Mouse (Mus musculus) kidney, adult 2 months (tissue): ENCODE data around the gene Cdc16.

ENCODE experiments used
- CTCF ChIP-seq: fragments of 200-500 bp; conservative IDR thresholded peaks from 2 replicates; pipeline ENCODE4 v1.5.1; 2011; ENCODE audit warnings: low read depth, mild to moderate bottlenecking, control low read depth, low read length, moderate library complexity, mixed read lengths; ENCODE audit not compliant: insufficient read depth, insufficient read length
- POLR2A ChIP-seq: fragments of 200-500 bp; IDR thresholded peaks from one replicate; pipeline ENCODE4 v1.6.1; 2011; ENCODE audit warnings: low read depth, low read length, control low read depth

- TF ChIP-seq CTCF, result no peak
- no peak for TF ChIP-seq POLR2A
These were observed 38.5 kb upstream of the Cdc16 start for GRCm38 (mm10) chr8:13718980-13719379.
